Mouse (Mus musculus): ENCODE results near the gene Fxyd3.

The Fxyd3 gene

DNA sequence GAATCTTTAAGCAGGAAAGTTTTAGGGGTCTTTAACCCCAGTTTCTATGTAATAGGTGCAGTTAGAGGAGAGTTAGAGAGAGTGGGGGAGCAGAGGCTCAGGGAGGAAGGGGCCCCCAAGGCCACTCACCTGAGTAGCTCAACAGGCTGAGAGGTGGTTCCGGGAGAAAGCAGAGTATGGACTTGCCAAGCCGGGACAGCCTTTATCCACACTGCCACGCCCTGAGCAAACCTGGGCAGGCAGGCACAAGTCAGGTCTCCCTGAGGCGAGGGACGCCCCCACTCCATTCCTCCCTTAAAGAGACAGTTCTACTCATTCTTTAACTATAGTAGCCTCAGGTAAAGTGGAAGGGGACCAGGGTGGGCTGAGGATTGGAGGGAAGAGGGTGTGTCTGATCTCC lies at the start of gene Fxyd3:
Fxyd3 (minus strand) TSS at position 213 of the 400 bp plus-strand sequence.
- in situ Hi-C loops (cut with MboI, MseI) = no loop called here

DNA sequence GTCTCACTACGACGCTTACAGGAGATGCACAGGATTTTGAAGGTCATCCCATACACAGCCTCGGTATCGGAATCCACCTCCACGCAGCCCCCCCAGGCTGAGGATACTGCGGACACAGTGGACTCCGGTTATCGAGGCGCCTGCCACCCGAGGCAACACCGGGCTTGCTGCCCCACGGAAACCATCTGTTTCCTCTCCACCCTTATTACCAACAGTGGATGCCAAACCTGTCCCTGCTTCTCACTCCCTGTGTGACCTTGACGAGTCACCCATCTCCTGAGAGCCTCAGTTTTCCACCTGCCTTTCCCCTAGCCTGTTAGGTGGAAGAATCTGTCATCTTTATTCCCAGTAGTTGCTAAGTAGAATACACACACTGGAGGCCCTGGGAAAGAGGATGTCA lies 48.6 kb upstream of the Fxyd3 start:
- in situ Hi-C loops (cut with MboI, MseI) = no loop called here

DNA sequence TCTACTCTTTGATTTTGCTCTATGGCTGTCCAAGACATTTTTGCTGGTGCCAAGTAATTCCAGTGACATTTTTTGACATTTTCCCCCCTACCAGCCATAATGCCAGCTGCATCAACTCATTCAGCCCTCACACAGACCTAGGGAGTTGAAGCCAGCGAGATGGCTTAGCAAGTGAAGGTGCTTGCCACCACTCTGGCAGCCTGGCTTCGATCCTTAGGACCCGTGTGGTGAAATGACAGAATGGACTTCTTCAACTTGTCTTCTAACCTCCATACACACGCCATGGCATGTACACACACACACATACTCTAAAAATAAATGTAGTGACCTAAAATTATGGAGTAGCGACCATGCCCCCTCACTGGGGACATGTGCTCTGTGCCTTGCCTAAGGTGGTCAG lies 47.9 kb upstream of the Fxyd3 start:
- in situ Hi-C loops (cut with MboI, MseI) = no loop called here

DNA sequence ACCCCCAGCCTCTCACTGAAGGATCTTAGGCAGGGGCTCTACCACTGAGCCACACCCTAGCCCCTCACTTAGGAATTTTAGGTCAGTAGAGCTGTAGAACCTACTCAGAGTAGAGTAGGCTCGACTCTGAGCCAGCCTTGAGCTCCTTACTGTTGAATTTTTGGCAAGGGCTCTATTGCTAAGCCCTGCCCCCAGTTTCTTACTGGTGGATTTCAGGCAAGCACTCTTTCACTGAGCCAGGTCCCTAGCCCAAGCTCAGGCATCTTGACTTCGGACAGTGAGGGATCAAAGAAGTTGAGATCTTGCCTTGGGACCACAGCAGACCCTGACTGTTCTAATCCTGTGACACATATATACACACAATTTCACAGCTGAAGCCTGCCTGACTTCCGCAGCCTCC lies 47.2 kb upstream of the Fxyd3 start:
- in situ Hi-C loops (cut with MboI, MseI) = no loop called here

DNA sequence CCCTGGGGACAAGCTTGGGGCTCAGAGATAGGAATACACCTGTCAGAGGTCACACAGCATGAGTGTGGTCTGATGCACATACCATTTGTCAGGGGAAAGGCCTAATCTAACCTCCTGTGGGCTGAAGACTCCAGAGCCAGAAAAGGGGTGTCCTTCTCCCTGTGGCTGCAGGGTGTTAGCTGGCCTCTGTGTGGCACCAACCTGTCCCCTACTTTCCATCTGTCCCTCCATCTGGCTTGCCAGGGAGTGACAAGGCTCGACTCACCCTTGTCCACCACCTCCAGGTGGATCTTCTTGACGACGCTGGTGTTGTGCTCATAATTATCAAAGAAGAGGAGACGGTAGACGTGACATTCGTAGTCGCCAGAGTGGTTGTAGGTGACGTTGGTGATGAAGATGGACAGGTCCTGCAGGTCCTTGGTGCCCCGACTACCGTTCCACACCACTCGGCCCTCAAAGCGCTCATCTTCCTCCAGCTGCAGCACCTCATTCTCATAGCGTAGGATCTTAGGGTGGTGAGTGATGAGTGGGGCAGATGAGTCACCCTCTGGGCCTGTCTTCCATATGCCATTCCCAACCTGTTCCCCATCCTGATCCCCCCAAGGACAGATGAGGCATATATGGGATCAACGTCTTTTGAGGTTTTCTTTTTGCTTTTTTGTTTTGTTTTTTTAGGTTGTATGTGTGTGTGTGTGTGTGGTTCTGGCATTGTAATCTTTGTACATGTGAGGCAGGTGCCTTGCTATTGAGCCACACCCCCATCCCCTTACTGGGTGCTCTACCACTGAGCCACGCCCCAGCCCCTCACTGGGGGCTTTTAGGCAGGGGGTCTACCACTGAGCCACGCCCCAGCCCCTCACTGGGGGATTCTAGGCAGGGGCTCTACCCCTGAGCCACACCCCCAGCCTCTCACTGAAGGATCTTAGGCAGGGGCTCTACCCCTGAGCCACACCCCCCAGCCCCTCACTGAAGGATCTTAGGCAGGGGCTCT lies 46.4 kb upstream of the Fxyd3 start:
- in situ Hi-C loops (cut with MboI, MseI) = no loop called here

DNA sequence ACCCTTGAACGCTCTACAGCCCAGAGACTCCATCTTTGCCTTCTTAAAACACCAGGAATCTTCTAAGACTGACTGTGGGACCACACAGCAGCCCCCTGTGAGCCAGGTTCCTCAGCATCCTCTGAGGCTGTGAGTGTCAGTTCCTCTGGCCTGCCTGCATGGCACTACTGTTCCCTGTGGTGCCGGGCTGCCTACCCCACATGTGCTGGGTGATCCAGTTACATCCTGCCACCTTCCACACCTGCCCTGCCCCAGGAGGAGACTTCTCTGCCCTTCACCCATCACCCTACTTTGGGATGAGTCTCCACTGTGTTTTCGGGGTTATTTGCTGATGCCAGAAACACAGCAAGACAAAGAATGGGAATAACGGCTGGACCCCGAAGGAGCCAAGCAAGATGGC lies 43.1 kb upstream of the Fxyd3 start:
- in situ Hi-C loops (cut with MboI, MseI) = no loop called here

DNA sequence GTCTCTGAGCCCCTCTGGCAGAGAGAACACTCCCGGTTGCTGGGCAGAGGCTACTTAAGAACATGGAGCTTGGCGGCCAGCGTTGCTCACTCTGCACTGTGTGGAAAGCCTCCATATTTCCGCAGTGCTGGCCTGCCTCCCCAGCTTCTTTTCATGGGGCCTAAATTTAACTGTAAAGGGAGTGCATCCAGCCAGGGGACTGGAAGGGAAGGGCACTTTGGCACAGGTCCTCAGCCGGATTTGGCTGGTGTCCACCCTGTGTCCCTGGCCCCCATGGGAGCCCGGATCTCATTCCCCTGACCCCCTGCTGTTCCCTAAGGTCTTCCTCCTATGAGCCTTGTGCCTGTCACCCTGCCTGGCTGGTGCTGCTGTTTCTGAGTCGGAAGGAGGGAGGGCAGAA lies 42.0 kb upstream of the Fxyd3 start:
- in situ Hi-C loops (cut with MboI, MseI) = no loop called here

DNA sequence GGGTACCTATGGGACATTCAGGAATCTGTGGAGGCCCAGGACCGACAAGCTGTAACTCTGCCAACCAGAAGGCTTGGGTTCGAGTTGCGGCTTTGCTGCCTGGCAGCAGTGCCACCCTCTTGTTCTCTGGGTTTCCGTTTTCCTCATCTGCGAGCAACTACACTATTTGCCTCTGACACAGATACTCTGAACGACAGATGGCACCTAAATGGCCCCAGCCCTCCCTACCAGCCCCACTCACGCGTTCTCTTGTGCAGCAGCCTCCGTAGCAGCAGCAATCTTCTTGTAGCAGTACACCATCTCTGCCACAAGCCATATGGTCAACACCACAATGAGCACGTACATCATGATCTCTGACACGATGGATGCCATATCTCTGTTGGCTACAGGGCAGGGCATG lies 41.0 kb upstream of the Fxyd3 start:
- in situ Hi-C loops (cut with MboI, MseI) = no loop called here

DNA sequence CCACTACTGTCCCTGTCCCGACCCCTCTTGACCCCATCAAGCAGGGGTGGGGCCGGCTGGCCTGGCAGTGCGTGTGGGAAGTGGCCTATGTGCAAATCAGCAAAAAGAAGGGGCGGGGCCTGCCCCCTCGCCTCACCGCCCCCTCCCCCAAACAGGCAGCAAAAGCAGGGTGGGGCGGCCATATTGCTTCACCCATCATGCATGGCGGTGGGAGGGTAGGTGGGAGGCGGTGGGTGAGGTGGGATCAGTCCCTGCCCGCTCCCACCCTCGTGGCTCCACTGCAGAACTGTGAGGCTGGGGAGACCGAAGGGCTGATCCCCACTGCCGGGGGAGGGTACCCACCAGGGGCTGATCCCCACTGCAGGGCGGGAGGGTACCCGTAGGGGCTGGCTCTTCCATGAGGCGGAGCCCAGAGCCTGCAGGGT lies 40.2 kb upstream of the Fxyd3 start:
- in situ Hi-C loops (cut with MboI, MseI) = no loop called here

DNA sequence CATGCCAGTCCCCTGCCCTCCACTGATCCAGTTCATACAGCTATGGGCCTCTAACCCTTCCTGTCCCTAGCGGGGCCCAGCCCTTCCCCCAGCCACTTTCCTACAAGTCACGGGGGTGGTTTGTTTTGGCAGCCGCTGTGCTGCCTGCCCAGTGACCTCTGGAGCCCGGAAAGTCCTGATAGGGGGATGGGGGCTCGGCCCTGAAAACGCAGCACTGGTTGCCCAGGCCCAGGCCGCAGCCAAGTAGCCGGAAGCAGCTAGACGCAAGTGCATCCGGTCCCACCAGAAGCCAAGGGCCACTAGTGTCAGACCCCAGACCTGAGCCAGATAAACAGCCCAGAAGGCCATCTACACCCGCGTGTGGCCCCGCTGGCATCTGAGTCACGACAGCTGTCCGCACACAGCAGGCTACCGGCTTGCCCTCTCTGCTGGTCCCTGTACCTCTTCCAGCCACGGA lies 39.1 kb upstream of the Fxyd3 start:
- in situ Hi-C loops (cut with MboI, MseI) = no loop called here

DNA sequence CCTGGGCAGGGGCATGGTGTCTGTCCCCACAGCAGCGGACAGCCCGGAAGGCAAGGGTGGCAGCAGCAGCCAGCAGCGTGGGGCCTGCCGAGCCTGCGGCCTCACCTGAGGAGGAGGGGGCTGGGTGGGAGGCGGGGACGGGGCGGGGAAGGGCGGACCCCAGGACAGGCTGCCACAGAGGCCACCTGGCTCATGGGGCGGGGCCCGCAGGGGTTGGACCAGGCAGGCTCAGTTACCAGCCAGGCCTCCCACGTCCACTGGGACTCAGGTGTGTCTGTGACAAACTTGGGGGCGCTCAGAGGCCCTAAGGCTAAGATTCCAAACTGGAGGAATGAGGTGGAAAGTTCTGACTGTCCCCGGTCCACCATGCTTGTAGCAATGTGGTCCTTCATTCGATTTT lies 38.7 kb upstream of the Fxyd3 start, which contains the start of gene Hpn:
Hpn (minus strand) TSS at position 109 of the 400 bp plus-strand sequence.
- in situ Hi-C loops (cut with MboI, MseI) = no loop called here

DNA sequence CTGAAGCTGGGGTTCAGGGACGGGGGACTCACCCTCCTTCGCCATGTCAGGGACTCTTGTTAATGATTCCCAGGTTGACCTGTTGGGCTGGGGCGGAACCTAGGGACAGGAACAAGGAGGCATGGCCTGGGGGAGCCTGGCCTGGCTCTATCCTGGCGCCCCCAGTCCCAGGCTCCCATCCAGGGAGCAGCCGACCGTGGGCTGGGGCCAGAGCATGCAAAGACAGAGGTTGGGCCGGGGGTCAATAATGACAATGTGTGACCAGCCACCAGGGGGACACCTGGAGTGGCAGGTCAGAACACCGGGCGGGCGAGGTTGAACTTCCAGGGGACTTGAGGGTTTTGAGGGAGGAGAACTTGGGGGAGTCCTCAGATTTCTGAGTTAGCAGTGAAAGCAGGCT lies 38.1 kb upstream of the Fxyd3 start:
- in situ Hi-C loops (cut with MboI, MseI) = no loop called here

DNA sequence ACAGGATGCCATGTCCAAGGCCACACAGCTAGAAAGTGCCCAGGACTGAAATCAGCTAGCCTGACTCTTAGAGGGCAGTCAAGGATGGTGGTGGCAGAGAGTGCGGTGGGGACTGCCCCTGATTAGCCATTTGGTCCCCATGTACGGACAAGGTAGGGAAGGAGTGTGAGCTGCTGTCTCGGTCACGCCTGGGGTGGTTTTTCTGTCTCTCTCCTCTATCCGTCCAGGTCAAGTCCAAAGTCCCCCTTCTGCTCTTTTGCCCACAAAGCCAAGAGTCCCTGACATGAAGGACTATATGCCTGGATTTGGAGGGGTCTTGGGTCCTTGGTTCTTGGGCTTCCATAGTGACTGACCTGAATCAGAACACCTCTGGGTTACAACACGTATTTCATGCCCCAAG lies 37.3 kb upstream of the Fxyd3 start:
- in situ Hi-C loops (cut with MboI, MseI) = no loop called here

DNA sequence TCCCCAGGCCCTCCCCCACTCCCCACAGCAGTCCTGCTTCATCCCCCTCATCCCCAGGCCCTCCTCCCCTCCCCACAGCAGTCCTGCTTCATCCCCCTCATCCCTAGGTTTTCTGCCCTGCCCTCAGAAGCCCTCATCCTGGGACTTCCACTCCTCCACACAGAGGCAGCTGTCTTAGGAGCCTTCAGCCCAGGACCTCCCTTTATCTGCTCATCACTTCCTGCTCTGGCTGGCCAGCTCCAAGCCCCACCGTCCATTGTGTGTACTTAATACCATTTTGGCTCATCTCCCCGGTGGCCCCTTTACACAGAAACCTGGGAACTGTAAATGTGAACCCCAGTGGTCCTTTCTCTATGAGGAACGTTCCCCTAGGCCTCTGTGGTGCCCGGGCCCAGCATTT lies 35.5 kb upstream of the Fxyd3 start:
- in situ Hi-C loops (cut with MboI, MseI) = no loop called here

DNA sequence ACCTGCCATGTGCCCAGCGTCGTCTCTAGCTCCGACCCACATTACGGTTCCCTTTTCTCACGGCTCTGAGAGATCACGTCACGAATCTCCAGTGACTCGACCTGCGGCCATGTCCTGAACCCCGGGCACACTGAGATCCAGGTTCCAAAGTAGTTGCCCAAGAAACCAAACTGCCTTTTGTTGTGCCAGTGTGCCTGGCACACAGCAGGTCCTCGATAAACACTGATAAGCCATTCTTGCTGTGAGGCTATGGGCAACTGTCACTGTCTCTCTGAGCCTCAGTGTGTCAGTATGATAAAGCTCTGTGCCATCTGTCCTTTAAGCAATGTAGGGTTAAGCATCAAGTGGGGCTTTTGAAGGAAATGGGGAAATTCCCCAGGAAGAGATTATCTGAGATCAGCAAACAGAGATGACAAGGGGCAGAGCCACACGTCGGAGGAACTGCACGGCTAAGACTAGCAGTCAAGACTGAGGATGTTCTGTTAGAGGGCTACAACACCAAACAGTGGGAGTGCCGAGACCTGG lies 34.4 kb upstream of the Fxyd3 start:
- in situ Hi-C loops (cut with MboI, MseI) = no loop called here

DNA sequence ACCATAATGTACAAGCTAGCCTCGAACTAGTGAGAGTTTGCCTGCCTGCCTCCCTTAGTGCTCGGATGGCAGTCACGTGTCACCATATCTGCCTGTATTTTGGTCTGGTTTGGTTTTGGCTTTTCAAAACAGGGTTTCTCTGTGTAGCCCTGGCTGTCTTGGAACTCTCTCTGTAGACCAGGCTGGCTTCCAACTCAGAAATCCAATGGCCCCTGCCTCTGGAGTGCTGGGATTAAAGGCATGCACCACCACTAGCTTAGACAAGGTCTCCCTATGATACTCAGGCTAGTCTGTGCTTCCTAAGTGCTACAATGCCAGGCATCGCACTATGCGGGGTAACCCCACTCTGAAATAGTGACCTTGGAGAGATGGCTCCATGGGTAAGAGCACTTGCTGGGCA lies 33.3 kb upstream of the Fxyd3 start:
- in situ Hi-C loops (cut with MboI, MseI) = no loop called here

DNA sequence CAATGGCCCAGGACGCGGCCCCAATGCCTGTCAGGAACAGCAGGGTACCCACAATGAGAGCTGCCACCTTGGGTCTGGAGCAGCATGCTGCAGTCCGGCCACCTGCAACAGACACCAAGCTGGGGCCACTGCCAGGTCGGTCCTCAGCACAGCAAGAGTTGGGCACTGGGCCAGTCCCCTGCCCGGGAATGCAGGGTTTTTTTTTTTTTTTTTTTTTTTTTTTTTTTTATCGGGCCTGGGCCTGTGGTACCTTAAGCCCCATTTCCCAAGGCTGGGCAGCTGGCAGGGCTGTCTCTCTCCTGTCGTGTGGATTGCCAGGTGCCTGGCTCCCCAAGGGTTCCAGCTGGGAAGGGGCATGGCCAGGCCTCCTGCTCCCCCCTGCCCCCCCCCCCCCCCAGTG lies 32.6 kb upstream of the Fxyd3 start:
- in situ Hi-C loops (cut with MboI, MseI) = no loop called here

DNA sequence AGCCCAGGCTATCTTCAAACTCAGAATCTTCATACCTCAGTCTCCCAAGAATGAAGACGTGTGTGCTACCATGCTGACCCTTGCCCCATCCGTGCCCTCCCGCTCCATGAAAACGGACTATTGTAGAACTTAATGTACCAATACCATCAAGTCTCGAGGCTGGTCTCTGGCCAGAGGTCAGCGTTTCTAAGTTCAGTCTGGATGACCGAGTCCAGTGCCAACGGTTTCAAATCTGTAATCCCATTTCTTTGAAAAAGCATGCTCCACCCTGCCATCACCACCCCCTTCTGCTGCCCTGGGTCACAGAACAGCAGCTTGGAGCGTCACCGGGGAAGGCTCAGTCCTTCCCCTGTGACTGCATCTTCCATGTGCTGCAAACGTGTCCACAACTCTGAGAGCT lies 31.3 kb upstream of the Fxyd3 start:
- in situ Hi-C loops (cut with MboI, MseI) = no loop called here

DNA sequence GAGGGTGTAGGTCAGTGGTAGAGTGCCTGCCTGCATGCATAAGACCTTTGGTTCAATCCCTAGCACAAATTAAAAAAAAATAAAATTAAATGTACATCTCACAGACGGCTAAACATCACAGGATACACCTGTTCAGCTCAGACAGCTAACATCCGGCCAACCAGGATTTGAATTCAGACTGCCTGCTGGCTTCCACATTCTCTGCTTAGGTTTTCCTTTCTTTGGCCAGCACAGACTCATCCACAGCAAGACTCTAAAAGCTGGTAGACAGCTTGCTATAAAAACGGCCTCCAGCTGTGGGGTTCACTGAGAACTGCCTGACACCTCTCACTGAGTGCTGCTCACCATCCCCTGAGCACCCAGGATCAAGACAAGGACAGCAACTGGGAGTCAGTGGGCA lies 29.7 kb upstream of the Fxyd3 start:
- in situ Hi-C loops (cut with MboI, MseI) = no loop called here

DNA sequence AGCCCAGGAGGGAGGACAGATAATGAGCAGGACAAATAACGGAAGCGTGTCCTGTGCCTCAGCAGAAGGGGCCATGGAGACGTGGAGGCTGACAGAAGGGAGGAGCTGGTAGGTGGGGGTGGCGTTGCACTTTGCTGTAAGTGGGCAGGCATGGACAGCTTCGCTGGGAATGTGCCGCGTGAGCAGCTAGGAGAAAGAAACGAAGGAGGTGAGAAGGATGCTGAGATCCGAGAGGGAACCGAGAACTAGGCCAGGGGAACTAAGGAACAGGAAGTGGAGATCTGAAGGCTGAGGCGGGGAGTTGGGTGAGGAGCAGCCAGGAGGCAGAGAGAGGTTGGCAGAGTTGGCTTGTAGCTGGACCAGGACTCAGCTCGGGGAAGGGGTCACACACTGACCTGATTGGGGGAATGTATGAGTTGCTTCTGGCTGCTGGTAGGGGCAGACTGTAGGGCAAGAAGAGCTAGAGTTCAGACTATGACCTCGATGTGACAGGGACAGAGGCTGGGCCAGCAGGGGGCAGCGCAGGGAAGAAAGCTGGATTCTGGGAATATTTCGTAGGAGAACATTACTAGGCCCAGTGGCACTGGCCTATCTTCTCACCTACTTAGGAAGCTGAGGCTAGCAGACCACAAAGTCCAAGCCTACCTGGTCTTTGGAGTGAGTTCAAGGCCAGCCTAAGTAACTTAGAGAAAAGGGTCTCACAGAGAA lies 28.7 kb upstream of the Fxyd3 start:
- in situ Hi-C loops (cut with MboI, MseI) = no loop called here

DNA sequence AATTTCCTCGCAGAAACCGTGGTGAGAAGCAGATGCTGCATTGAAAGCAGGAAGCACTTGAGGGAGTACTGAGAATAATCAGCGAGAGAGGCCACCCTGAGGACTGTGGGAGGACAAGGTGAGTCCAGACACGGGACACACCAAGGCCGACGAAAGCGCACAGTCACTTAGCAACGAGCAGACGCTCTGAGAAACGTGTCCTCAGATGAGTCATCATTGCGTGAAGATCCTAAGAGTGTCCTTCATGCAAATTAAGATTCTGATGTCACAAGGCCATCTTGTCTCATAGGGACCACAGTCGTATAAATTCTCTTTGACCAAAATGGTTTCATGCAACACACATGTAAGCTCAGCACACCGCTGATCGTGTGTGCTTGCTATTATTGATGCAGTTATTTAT lies 24.3 kb upstream of the Fxyd3 start:
- in situ Hi-C loops (cut with MboI, MseI) = no loop called here

DNA sequence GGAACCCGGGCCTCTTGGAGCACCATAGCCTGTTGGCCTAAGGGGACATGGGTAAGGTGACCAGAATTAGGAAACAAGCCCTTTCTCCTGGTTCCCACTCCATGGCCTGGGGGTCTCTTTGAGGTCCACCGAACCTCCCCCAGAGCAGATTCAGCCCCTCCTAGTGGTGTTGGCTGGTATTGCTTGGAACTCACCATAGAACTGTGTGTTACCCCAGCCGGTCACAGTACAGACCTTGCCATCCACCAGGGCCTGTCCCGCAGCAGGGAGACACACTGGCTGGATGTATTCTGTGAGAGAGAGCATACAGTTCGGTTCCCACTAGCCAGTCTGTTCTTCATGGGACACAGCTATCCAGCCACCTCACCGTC lies 23.1 kb upstream of the Fxyd3 start:
- in situ Hi-C loops (cut with MboI, MseI) = loop anchor here (5.0 kb wide), 1 partner anchor 107 kb away; no protein-coding TSS in a partner anchor

Data from T-helper 1 cell (primary cell).